Mouse (Mus musculus): ENCODE measurements around the gene Ovol1. TPM values are rescaled to one million over a fixed set of nuclear protein-coding genes. Genes with fewer than 3 reads are reported as not detected.

The Ovol1 gene
- polyA plus RNA-seq, 1 experiment from 2014 or later = 1.6 TPM

DNA sequence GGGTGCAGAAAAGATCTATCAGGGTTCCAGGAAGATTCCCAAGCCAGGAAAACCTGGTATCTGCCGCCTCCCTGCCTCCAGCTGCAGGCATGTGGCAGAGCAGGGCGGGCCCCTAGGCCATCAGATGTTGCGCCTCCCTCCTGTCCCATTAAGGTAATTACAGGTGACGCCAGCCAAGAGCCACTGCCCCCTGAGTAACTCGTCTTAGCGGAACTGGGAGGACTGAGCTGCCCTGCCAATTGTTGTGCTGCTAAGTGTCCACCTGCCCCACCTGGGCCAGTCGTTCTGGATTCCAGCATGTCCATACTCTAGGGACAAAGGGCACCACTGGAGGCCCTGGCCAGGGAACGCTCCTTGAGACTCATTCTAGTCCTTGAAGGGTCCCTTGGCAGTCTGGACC lies 6.6 kb downstream of the Ovol1 start:
- WGBS = 37% methylated on average over 8 of the region's 8 CpGs
- H3K27ac ChIP-seq = no peak overlapping the region
- H3K9ac ChIP-seq = no peak overlapping the region
- H3K27me3 ChIP-seq = peaks cover 41% of the 10 kb centered on the region
- no peak overlapping the region for H3K4me2 ChIP-seq (replicated peaks)
- H3K36me3 ChIP-seq = no peaks in the 10 kb centered on the region
- no peaks in the 10 kb centered on the region for H3K9me3 ChIP-seq
- H3K4me1 ChIP-seq = no peaks in the 10 kb centered on the region; the same call in 1 of the 2 replicates
- H3K4me3 ChIP-seq = no peak overlapping the region
- no peak for ATAC-seq (ENCODE audit: insufficient number of reproducible peaks, insufficient read depth, low FRiP score, low TSS enrichment)

DNA sequence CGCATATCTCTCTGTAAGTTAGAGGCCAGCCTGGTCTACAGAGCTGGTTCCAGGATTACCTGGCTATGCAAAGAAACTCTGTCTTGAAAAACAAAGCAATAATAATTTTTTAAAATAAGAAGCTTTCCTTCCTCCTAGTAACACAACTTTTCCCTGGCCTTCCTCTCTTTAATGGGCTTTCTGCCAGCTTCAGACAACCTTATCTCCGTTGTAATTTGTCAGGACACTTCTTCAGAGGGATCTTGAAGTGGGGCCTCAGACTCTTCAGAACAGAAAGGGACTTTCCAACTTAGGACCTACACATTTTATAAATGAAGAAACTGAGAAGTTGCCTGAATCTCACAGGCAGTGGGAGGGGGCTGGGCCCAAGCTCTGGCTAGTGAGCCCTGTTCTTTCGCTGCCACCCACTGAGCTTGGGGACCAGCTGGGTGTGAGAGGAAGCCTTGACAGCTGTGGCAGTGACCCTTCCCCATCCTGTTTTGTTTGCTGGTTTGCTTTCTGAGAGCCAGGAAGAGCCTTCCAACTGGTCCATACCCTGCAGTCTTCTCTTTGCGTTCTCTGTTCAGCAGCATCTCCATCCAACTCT lies 12.9 kb downstream of the Ovol1 start:
- Histone ChIP-seq H3K27me3 (0 out of 2 replicates have a peak, but pooled peaks cover 3% of the 10 kb centered on the region), H3K4me2 (replicated peaks) (no peak overlapping the region), H3K4me1 (no peaks in the 10 kb centered on the region), H3K9me3 (no peaks in the 10 kb centered on the region), H3K36me3 (no peaks in the 10 kb centered on the region), H3K4me3 (no peak overlapping the region), H3K27ac (no peak overlapping the region), H3K9ac (no peak overlapping the region)
- ATAC-seq (ENCODE audit: insufficient number of reproducible peaks, insufficient read depth, low FRiP score, low TSS enrichment) = no peak
- 76% methylated on average over 4 of the region's 4 CpGs for WGBS

- no peaks in the 10 kb centered on the region for H3K4me1 ChIP-seq
- 56% methylated on average over 11 of the region's 11 CpGs for WGBS
- H3K27ac ChIP-seq = no peak overlapping the region
- H3K9me3 ChIP-seq = no peaks in the 10 kb centered on the region
- no peak overlapping the region for H3K9ac ChIP-seq
- no peaks in the 10 kb centered on the region for H3K36me3 ChIP-seq
- H3K4me3 ChIP-seq = no peak overlapping the region
- ATAC-seq (ENCODE audit: insufficient number of reproducible peaks, insufficient read depth, low FRiP score, low TSS enrichment) = no peak
- H3K27me3 ChIP-seq = 0 out of 2 replicates have a peak, but pooled peaks cover 3% of the 10 kb centered on the region
- H3K4me2 ChIP-seq (replicated peaks) = no peak overlapping the region
Measured at GRCm38 (mm10) chr19:5544031-5544430, 16.4 kb downstream of the Ovol1 start.

- no peak overlapping the region for H3K4me3 ChIP-seq
- H3K36me3 ChIP-seq = no peaks in the 10 kb centered on the region
- no peak overlapping the region for H3K9ac ChIP-seq
- H3K27ac ChIP-seq = no peak overlapping the region
- H3K27me3 ChIP-seq = 0 out of 2 replicates have a peak, but pooled peaks cover 3% of the 10 kb centered on the region
- no peak overlapping the region for H3K4me2 ChIP-seq (replicated peaks)
- no peaks in the 10 kb centered on the region for H3K9me3 ChIP-seq
- H3K4me1 ChIP-seq = no peaks in the 10 kb centered on the region
- ATAC-seq (ENCODE audit: insufficient number of reproducible peaks, insufficient read depth, low FRiP score, low TSS enrichment) = no peak
- 89% methylated on average over 9 of the region's 9 CpGs for WGBS
Measured at GRCm38 (mm10) chr19:5543362-5543761, 17.1 kb downstream of the Ovol1 start.

- Histone ChIP-seq H3K27me3 (0 out of 2 replicates have a peak, but pooled peaks cover 4% of the 10 kb centered on the region), H3K27ac (no peak overlapping the region), H3K4me3 (no peak overlapping the region), H3K4me2 (replicated peaks) (no peak overlapping the region), H3K9ac (no peak overlapping the region), H3K9me3 (no peaks in the 10 kb centered on the region), H3K4me1 (no peaks in the 10 kb centered on the region), H3K36me3 (no peaks in the 10 kb centered on the region)
- no peak for ATAC-seq (ENCODE audit: insufficient number of reproducible peaks, insufficient read depth, low FRiP score, low TSS enrichment)
- WGBS = 61% methylated on average over 8 of the region's 8 CpGs
Measured at GRCm38 (mm10) chr19:5538786-5539185, 21.7 kb downstream of the Ovol1 start.

DNA sequence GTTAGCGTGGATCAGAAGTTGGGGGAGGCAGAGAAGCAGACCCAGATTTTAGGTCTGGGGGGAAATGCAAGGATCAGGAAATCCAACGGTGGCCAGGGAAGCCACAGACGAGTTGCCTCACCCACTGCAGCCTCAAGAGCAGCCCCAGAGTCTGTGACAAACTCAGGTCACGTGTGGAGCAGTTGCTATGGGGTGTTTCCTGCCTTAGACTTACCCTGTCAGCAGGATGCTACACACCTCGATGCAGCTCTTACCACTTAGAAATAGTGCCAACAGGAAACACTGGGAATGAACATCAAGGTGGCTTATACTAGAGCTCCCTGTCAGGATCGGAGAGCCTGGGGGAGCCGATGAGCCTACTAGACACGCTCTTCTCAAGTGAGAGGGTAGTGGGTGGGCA lies 27.9 kb downstream of the Ovol1 start:
- no peaks in the 10 kb centered on the region for H3K36me3 ChIP-seq
- no peak overlapping the region for H3K4me2 ChIP-seq (replicated peaks)
- H3K9ac ChIP-seq = no peak overlapping the region
- H3K27ac ChIP-seq = no peak overlapping the region
- 70% methylated on average over 8 of the region's 8 CpGs for WGBS
- no peak overlapping the region for H3K4me3 ChIP-seq
- H3K9me3 ChIP-seq = no peaks in the 10 kb centered on the region
- H3K27me3 ChIP-seq = 0 out of 2 replicates have a peak, but pooled peaks cover 13% of the 10 kb centered on the region
- ATAC-seq (ENCODE audit: insufficient number of reproducible peaks, insufficient read depth, low FRiP score, low TSS enrichment) = no peak
- peaks cover 8% of the 10 kb centered on the region for H3K4me1 ChIP-seq

DNA sequence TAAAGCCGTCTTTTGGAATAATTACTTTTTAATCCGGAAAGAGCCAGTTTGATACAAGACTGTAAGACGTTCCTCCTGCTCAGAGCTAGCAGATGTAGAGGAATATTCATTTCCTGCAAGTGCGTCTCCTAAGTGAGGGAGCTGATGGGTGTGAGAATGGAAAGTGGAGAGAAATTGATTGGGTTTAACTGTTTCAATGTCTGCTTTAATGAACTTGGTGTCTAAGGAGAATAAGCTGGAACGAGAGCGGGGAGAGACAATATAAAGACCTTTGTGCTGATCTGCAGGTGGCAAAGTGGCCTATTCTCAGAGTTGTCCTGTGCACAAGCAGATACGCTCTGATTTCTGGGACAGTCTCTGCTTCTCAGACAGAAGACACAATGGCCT lies 30.3 kb downstream of the Ovol1 start:
- 57% methylated on average over 7 of the region's 7 CpGs for WGBS
- Histone ChIP-seq H3K27ac (no peak overlapping the region), H3K9me3 (no peaks in the 10 kb centered on the region), H3K4me2 (replicated peaks) (no peak overlapping the region), H3K9ac (no peak overlapping the region), H3K4me3 (no peak overlapping the region), H3K27me3 (0 out of 2 replicates have a peak, but pooled peaks cover 8% of the 10 kb centered on the region), H3K4me1 (peaks cover 8% of the 10 kb centered on the region), H3K36me3 (no peaks in the 10 kb centered on the region)
- ATAC-seq (ENCODE audit: insufficient number of reproducible peaks, insufficient read depth, low FRiP score, low TSS enrichment) = no peak

DNA sequence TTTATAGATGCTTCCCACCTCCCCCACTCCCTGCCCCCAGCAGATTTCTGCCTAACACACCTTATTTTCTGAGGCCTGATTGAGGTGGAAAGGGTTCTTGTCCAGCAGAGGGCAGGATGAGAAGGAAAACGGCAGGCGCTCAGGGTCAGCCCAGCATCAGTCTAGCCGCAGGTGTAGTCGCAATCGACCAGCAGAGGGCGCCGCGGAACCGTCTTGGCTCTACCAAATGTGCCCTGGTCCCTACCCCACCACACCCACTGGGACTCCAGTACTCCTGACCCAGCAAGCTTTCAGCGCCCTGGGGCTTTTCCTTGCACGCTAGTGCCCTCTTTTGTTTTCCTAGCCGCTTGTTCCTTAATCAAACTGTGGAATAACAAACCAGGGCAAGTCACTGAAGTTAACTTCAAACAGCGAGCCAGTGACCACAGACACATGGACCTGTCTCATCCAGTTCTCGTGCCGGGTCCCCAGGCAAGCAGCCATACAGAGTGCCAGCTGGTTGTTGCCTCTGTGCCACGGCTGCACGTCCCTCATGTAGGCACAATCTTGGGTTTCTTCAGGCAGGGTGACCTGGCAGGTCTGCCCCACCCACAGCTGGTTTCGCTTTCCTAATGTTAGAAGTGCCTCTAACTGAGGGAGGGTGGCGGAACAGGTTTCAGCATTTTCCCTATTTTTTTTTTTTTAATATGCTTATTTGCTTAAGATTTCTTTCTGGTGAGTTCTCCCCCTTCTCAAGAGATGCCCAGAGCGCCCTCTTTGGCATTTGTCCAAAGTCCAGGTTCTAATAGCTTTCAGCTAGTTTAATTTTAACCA lies 30.9 kb downstream of the Ovol1 start:
- H3K9ac ChIP-seq = no peak overlapping the region
- H3K4me3 ChIP-seq = no peak overlapping the region
- H3K36me3 ChIP-seq = no peaks in the 10 kb centered on the region

GRCm38 (mm10) chr19:5525204-5525603 lies 35.2 kb downstream of the Ovol1 start:
- Histone ChIP-seq H3K4me3 (no peak overlapping the region), H3K27ac (no peak overlapping the region), H3K4me1 (peaks cover 8% of the 10 kb centered on the region), H3K27me3 (no peaks in the 10 kb centered on the region), H3K36me3 (no peaks in the 10 kb centered on the region), H3K9ac (no peak overlapping the region), H3K9me3 (no peaks in the 10 kb centered on the region), H3K4me2 (replicated peaks) (no peak overlapping the region)
- ATAC-seq (ENCODE audit: insufficient number of reproducible peaks, insufficient read depth, low FRiP score, low TSS enrichment) = no peak
- WGBS = 68% methylated on average over 5 of the region's 5 CpGs

More for the DNA sequence above, 30.9 kb downstream of the Ovol1 start:
- Histone ChIP-seq H3K27me3 (0 out of 2 replicates have a peak, but pooled peaks cover 8% of the 10 kb centered on the region), H3K4me1 (peaks cover 8% of the 10 kb centered on the region), H3K4me2 (replicated peaks) (peak overlapping the region; percentile 43), H3K27ac (no peak overlapping the region), H3K9me3 (no peaks in the 10 kb centered on the region)
- WGBS = 10% methylated on average over 20 of the region's 20 CpGs
- peak; percentile 89 for ATAC-seq (ENCODE audit: insufficient number of reproducible peaks, insufficient read depth, low FRiP score, low TSS enrichment)

DNA sequence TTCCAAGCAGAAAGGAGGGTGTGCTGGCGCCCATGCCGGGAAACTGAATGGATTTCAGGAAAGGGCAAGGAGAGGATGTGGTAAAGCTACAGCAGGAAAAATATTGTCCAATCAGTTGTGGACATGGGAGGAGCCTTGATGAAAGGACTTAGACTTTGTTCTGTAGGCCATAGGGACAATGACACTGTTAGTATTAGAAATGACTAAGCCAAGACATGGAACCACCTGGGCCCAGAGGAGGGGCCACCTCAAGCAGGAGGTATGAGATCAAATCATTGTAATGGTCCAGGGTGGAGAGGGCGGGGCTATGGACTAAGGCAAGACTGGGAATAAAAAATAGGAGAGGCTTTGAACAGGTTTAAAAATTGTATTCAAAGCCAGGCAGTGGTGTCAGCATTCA lies 41.7 kb downstream of the Ovol1 start:
- ATAC-seq (ENCODE audit: insufficient number of reproducible peaks, insufficient read depth, low FRiP score, low TSS enrichment) = no peak
- Histone ChIP-seq H3K27me3 (no peaks in the 10 kb centered on the region), H3K9me3 (no peaks in the 10 kb centered on the region), H3K27ac (no peak overlapping the region), H3K4me2 (replicated peaks) (no peak overlapping the region), H3K4me3 (no peak overlapping the region), H3K36me3 (no peaks in the 10 kb centered on the region), H3K4me1 (no peaks in the 10 kb centered on the region), H3K9ac (no peak overlapping the region)
- 78% methylated on average over 3 of the region's 3 CpGs for whole genome bisulfite sequencing

DNA sequence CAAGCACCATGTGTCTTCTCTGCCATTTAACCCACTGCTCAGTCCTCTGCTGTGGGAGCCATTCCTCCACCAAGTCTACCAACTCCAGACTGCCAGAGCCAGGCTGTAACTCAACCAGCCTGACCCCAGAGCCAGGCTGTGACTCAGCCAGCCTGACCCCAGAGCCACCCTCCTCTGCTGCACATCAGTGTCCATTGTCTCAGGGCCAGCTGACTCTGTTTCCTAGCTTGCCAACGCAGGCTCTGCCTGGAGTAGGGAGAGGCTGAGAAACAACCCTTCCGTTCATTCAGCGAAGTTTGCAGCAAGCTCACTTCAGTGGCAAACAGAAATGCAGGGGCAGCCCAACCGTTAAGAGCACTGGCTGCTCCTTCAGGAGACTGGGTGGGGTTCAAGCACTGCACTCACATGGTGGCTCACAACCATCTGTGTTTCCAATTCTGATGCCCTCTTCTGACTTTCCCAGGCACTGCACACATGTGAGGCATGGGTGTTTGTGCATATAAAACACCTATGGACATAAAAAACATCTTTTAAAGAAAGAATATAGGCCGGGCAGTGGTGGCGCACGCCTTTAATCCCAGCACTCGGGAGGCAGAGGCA lies 43.4 kb downstream of the Ovol1 start:
- Histone ChIP-seq H3K27me3 (no peaks in the 10 kb centered on the region), H3K27ac (no peak overlapping the region), H3K9ac (no peak overlapping the region), H3K4me3 (no peak overlapping the region), H3K4me1 (no peaks in the 10 kb centered on the region), H3K9me3 (no peaks in the 10 kb centered on the region), H3K36me3 (no peaks in the 10 kb centered on the region), H3K4me2 (replicated peaks) (no peak overlapping the region)
- WGBS = 81% methylated on average over 8 of the region's 8 CpGs
- ATAC-seq (ENCODE audit: insufficient number of reproducible peaks, insufficient read depth, low FRiP score, low TSS enrichment) = no peak

Data from embryonic facial prominence, embryonic 12.5 days (tissue).